ENCODE assay signal across 16 mouse cellular contexts in the genomic region with DNA sequence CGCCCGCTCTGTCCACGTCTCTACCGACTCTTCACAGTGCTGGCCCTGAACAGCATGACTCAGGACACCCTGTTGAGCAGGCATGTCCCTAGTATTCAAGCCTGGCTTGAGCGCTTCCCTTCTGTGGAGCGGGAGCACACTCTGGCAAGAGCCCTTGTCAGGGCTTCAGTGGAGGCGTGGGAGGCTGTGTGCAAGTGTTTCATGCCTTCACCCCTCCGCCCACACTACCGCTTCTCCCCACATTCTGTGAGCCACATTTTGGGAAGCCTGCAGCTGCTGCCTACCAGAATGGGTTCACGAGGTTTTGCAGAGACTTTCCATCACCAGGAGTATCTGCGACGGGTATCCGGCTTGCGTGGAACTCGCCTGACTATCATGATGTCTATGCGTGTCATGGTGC. TPM values are rescaled to one million over a fixed set of nuclear protein-coding genes. Genes with fewer than 3 reads are reported as not detected.
DNase-seq lines count a peak whose midpoint lies in the region; ATAC-seq and TF ChIP-seq lines count a peak whose summit lies in the region.
"Had no signal": no experiment of that assay in that cellular context is flagged by ENCODE, and none has a peak within 500 bp of the region (broad histone marks: within the 10 kb centered on the region; RNA-seq: fewer than 3 reads in every experiment).

No protein-coding gene starts in this region.

- 85% methylated on average over 16 of the region's 16 CpGs for whole genome bisulfite sequencing in hindbrain, embryonic 16.5 days

- H3K4me2 ChIP-seq in hindbrain, embryonic 16.5 days (ENCODE audit: low read length), result no peak overlapping the region
- H3K4me2 ChIP-seq: embryonic facial prominence, embryonic 12.5 days; liver, embryonic 12.5 days; lung, embryonic 15.5 days; midbrain, embryonic 15.5 days had no signal

- H3K27me3 ChIP-seq in hindbrain, embryonic 16.5 days (replicated peaks; ENCODE audit: control insufficient read depth, insufficient read depth, low read length), result no peaks in the 10 kb centered on the region
- H3K27me3 ChIP-seq: CH12.LX; embryonic facial prominence, embryonic 12.5 days; liver, embryonic 12.5 days; lung, embryonic 15.5 days; midbrain, embryonic 15.5 days had no signal

- peak; percentile 22 for DNase-seq in cerebellum, adult 11-12 months
- DNase-seq in cerebellum, postnatal 14 days, result no peak
- DNase-seq in layer of hippocampus, adult 2 months (ENCODE audit: low spot score in 2 of 2), result peak; percentile 22 to 61
- no peak for DNase-seq in layer of hippocampus, adult 9-10 months (ENCODE audit: low spot score)
- DNase-seq in cerebellum, adult 8-10 months, result peak; percentile 6
- DNase-seq in left cerebral cortex, adult 9 months (ENCODE audit: low spot score in 2 of 2), result peak; percentile 26 to 44
- no peak for DNase-seq in kidney, adult 8-10 months
- DNase-seq: gastrocnemius, adult 2 months; heart, adult 18-20 months had no signal

- H3K9me3 ChIP-seq in hindbrain, embryonic 16.5 days (ENCODE audit: control insufficient read depth, low read length), result no peaks in the 10 kb centered on the region
- H3K9me3 ChIP-seq: embryonic facial prominence, embryonic 12.5 days; liver, embryonic 12.5 days; lung, embryonic 15.5 days; midbrain, embryonic 15.5 days had no signal

- H3K4me3 ChIP-seq in layer of hippocampus, adult 2 months, result no peak overlapping the region
- H3K4me3 ChIP-seq in hindbrain, embryonic 16.5 days (ENCODE audit: low read length), result no peak overlapping the region
- H3K4me3 ChIP-seq: embryonic facial prominence, embryonic 12.5 days; gastrocnemius, adult 2 months; liver, embryonic 12.5 days; lung, embryonic 15.5 days; midbrain, embryonic 15.5 days had no signal

- H3K9ac ChIP-seq in hindbrain, embryonic 16.5 days (ENCODE audit: low read depth, low read length), result no peak overlapping the region
- H3K9ac ChIP-seq: embryonic facial prominence, embryonic 12.5 days; liver, embryonic 12.5 days; lung, embryonic 15.5 days; midbrain, embryonic 15.5 days had no signal

- ATAC-seq in hindbrain, embryonic 16.5 days, result no peak
- ATAC-seq: liver, embryonic 12.5 days; midbrain, embryonic 15.5 days; Patski had no signal

- no peaks in the 10 kb centered on the region for H3K36me3 ChIP-seq in hindbrain, embryonic 16.5 days (ENCODE audit: control insufficient read depth, insufficient read depth, low read length)
- H3K36me3 ChIP-seq: embryonic facial prominence, embryonic 12.5 days; liver, embryonic 12.5 days; lung, embryonic 15.5 days; midbrain, embryonic 15.5 days had no signal

- H3K27ac ChIP-seq in layer of hippocampus, adult 2 months, result no peak overlapping the region
- H3K27ac ChIP-seq in hindbrain, embryonic 16.5 days (ENCODE audit: low read depth, low read length), result no peak overlapping the region
- H3K27ac ChIP-seq: embryonic facial prominence, embryonic 12.5 days; gastrocnemius, adult 2 months; liver, embryonic 12.5 days; lung, embryonic 15.5 days; midbrain, embryonic 15.5 days had no signal

- H3K4me1 ChIP-seq in hindbrain, embryonic 16.5 days (ENCODE audit: control insufficient read depth, insufficient read depth, low read depth, low read length), result no peaks in the 10 kb centered on the region
- H3K4me1 ChIP-seq: embryonic facial prominence, embryonic 12.5 days; liver, embryonic 12.5 days; lung, embryonic 15.5 days; midbrain, embryonic 15.5 days had no signal

- no peak for TF ChIP-seq CTCF in layer of hippocampus, adult 2 months (conservative IDR thresholded peaks at IDR 0.05)

RNA-seq across cellular contexts. Expression of a gene that starts 33.2 kb away (rescaled TPM):
- 10 to 100 TPM; 79.7 to 83.2 TPM for total RNA-seq in layer of hippocampus, adult 2 months (2021)
- polyA plus RNA-seq in hindbrain, embryonic 16.5 days (2015; fragmentation: Nextera tagmentation; extraction: Ambion mirVana), result 172 and 211 TPM in 2 replicates

RNA-seq across cellular contexts. Expression of a gene that starts 34.0 kb away (rescaled TPM):
- total RNA-seq in layer of hippocampus, adult 2 months (2021), result 10 to 100 TPM in 1 of 2 experiments, 1 to 10 TPM in 1; 8.9 to 14.3 TPM
- 26.3 and 26.4 TPM in 2 replicates for polyA plus RNA-seq in hindbrain, embryonic 16.5 days (2015; fragmentation: Nextera tagmentation; extraction: Ambion mirVana)

RNA-seq across cellular contexts. Expression of a gene that starts 41.0 kb away (rescaled TPM):
- 100 to 1,000 TPM; 112 to 120 TPM for total RNA-seq in layer of hippocampus, adult 2 months (2021)
- polyA plus RNA-seq in hindbrain, embryonic 16.5 days (2015; fragmentation: Nextera tagmentation; extraction: Ambion mirVana), result 87.5 and 91.0 TPM in 2 replicates

RNA-seq across cellular contexts. Expression of a gene that starts 48.9 kb away (rescaled TPM):
- total RNA-seq in layer of hippocampus, adult 2 months (2021), result 10 to 100 TPM; 73.2 to 73.4 TPM
- polyA plus RNA-seq in hindbrain, embryonic 16.5 days (2015; fragmentation: Nextera tagmentation; extraction: Ambion mirVana), result 56.1 and 58.1 TPM in 2 replicates

RNA-seq across cellular contexts. Expression of a gene that starts 52.6 kb away (rescaled TPM):
- total RNA-seq in layer of hippocampus, adult 2 months (2021), result 1 to 10 TPM; 6.9 to 8.5 TPM
- 1.5 and 1.6 TPM in 2 replicates for polyA plus RNA-seq in hindbrain, embryonic 16.5 days (2015; fragmentation: Nextera tagmentation; extraction: Ambion mirVana)

Comparison
In these comparisons a context has a peak if more than half of its experiments do, and no peak if none do; other contexts are left out.
1. DNase-seq: peak in cerebellum, adult 11-12 months (single experiment), layer of hippocampus, adult 2 months (2 of 2), cerebellum, adult 8-10 months (single experiment) and left cerebral cortex, adult 9 months (2 of 2); none in cerebellum, postnatal 14 days (0 of 2), layer of hippocampus, adult 9-10 months (single experiment) and kidney, adult 8-10 months (0 of 2).